Mouse (Mus musculus) limb, embryonic 13.5 days (tissue): ENCODE data around the gene Sccpdh. TPM values are rescaled to one million over a fixed set of nuclear protein-coding genes. Genes with fewer than 3 reads are reported as not detected.
"Not testable (repeated sequence)": the region's sequence is repeated elsewhere in the genome, so short reads cannot be mapped to it uniquely, and the experiment has no call there.

Experiments
- ATAC-seq: fragments of 200-750 bp; cut with Nextera tagmentation; 2 replicates; pipeline ENCODE4 v1.8.0; 2017; ENCODE audit warnings: low read depth, moderate number of reproducible peaks, moderate TSS enrichment; ENCODE audit not compliant: low FRiP score
- H3K27ac ChIP-seq: fragments of 300-500 bp; sonication (generic); 2 replicates; pipeline ENCODE4 v1.5.1; 2015; ENCODE audit warnings: inconsistent platforms, mild to moderate bottlenecking, moderate library complexity
- H3K27me3 ChIP-seq: fragments of 300-500 bp; sonication (generic); 2 replicates; pipeline ENCODE4 v1.6.1; 2015; ENCODE audit warnings: mild to moderate bottlenecking, inconsistent platforms
- H3K36me3 ChIP-seq: fragments of 300-500 bp; sonication (generic); 2 replicates; pipeline ENCODE4 v1.6.1; 2015; ENCODE audit warnings: inconsistent platforms, mild to moderate bottlenecking, moderate library complexity
- H3K4me1 ChIP-seq: fragments of 300-500 bp; sonication (generic); 2 replicates; pipeline ENCODE4 v1.6.1; 2015; ENCODE audit warnings: inconsistent platforms
- H3K4me2 ChIP-seq: fragments of 300-500 bp; sonication (generic); replicated peaks from 2 replicates; pipeline ENCODE4 v1.6.1; 2015; ENCODE audit warnings: inconsistent platforms, mild to moderate bottlenecking, moderate library complexity
- H3K4me3 ChIP-seq: fragments of 300-500 bp; sonication (generic); 2 replicates; pipeline ENCODE4 v1.5.1; 2015; ENCODE audit warnings: moderate library complexity, mild to moderate bottlenecking, inconsistent platforms
- H3K9ac ChIP-seq: fragments of 300-500 bp; sonication (generic); 2 replicates; pipeline ENCODE4 v1.6.1; 2015; ENCODE audit warnings: mild to moderate bottlenecking, inconsistent platforms
- H3K9me3 ChIP-seq: fragments of 300-500 bp; sonication (generic); 2 replicates; pipeline ENCODE4 v1.6.1; 2016; ENCODE audit warnings: inconsistent platforms
- WGBS: fragments of 180-500 bp; shearing (Covaris S2); methylation state at CpG from one replicate; pipeline ENCODE4 v1.1.7; 2015; 5-methylcytosine and 5-hydroxymethylcytosine counted together
- polyA plus RNA-seq: library from polyadenylated mRNA; unstranded; fragments of >200 nt; fragmentation: Nextera tagmentation; extraction: Ambion mirVana; gene quantifications from 2 replicates; pipeline ENCODE4 v1.2.1, GENCODE M21; 2015

The Sccpdh gene
- polyA plus RNA-seq, 1 experiment from 2014 or later, result 88.0 TPM

- 88% methylated on average over 5 of the region's 5 CpGs for WGBS
- Histone ChIP-seq H3K9ac (no peak overlapping the region), H3K27ac (no peak overlapping the region), H3K27me3 (no peaks in the 10 kb centered on the region), H3K4me1 (no peaks in the 10 kb centered on the region), H3K4me3 (no peak overlapping the region), H3K36me3 (no peaks in the 10 kb centered on the region), H3K4me2 (no peak overlapping the region), H3K9me3 (no peaks in the 10 kb centered on the region)
- ATAC-seq, result no peak
Observed at GRCm38 (mm10) chr1:179710739-179711138, 42.7 kb downstream of the Sccpdh start.

GRCm38 (mm10) chr1:179712658-179713057 is 44.6 kb downstream of the Sccpdh start:
- Histone ChIP-seq H3K9ac (no peak overlapping the region), H3K4me2 (no peak overlapping the region), H3K4me1 (no peaks in the 10 kb centered on the region), H3K4me3 (no peak overlapping the region), H3K36me3 (no peaks in the 10 kb centered on the region), H3K9me3 (no peaks in the 10 kb centered on the region), H3K27ac (no peak overlapping the region), H3K27me3 (no peaks in the 10 kb centered on the region)
- 84% methylated on average over 7 of the region's 7 CpGs for WGBS
- no peak for ATAC-seq

- no peak for ATAC-seq
- Histone ChIP-seq H3K4me3 (no peak overlapping the region), H3K9ac (no peak overlapping the region), H3K4me2 (no peak overlapping the region), H3K27me3 (no peaks in the 10 kb centered on the region), H3K27ac (no peak overlapping the region), H3K36me3 (no peaks in the 10 kb centered on the region), H3K9me3 (no peaks in the 10 kb centered on the region), H3K4me1 (no peaks in the 10 kb centered on the region)
- WGBS, result 85% methylated on average over 3 of the region's 3 CpGs
Observed at GRCm38 (mm10) chr1:179713367-179713766, 45.4 kb downstream of the Sccpdh start.

GRCm38 (mm10) chr1:179715289-179715688 is 47.3 kb downstream of the Sccpdh start:
- H3K27me3 ChIP-seq, H3K9me3 ChIP-seq, H3K36me3 ChIP-seq, H3K4me3 ChIP-seq, H3K4me2 ChIP-seq, H3K27ac ChIP-seq, ATAC-seq, H3K9ac ChIP-seq, H3K4me1 ChIP-seq: not testable (repeated sequence)
- 79% methylated on average over 4 of the region's 4 CpGs for WGBS

- Histone ChIP-seq H3K9me3 (no peaks in the 10 kb centered on the region), H3K4me3 (no peak overlapping the region), H3K4me2 (no peak overlapping the region), H3K27me3 (no peaks in the 10 kb centered on the region), H3K9ac (no peak overlapping the region), H3K36me3 (no peaks in the 10 kb centered on the region), H3K4me1 (no peaks in the 10 kb centered on the region), H3K27ac (no peak overlapping the region)
- no peak for ATAC-seq
- 90% methylated on average over 4 of the region's 4 CpGs for WGBS
Observed at GRCm38 (mm10) chr1:179715786-179716185, 47.8 kb downstream of the Sccpdh start.

GRCm38 (mm10) chr1:179722811-179723469 is 54.9 kb downstream of the Sccpdh start:
- 61% methylated on average over 8 of the region's 8 CpGs for WGBS
- ATAC-seq, result no peak
- Histone ChIP-seq H3K9me3 (no peaks in the 10 kb centered on the region), H3K36me3 (no peaks in the 10 kb centered on the region), H3K4me1 (no peaks in the 10 kb centered on the region), H3K27me3 (no peaks in the 10 kb centered on the region), H3K4me2 (no peak overlapping the region), H3K4me3 (no peak overlapping the region), H3K9ac (no peak overlapping the region), H3K27ac (no peak overlapping the region)

GRCm38 (mm10) chr1:179728661-179729060 is 60.7 kb downstream of the Sccpdh start:
- ATAC-seq, result no peak
- Histone ChIP-seq H3K27ac (no peak overlapping the region), H3K27me3 (no peaks in the 10 kb centered on the region), H3K4me1 (no peaks in the 10 kb centered on the region), H3K4me3 (no peak overlapping the region), H3K36me3 (no peaks in the 10 kb centered on the region), H3K4me2 (no peak overlapping the region), H3K9me3 (0 out of 2 replicates have a peak, but pooled peaks cover 3% of the 10 kb centered on the region), H3K9ac (no peak overlapping the region)
- WGBS, result 88% methylated on average over 10 of the region's 10 CpGs

GRCm38 (mm10) chr1:179731391-179731790 is 63.4 kb downstream of the Sccpdh start:
- Histone ChIP-seq H3K27me3 (no peaks in the 10 kb centered on the region), H3K4me3 (no peak overlapping the region), H3K4me1 (no peaks in the 10 kb centered on the region), H3K36me3 (no peaks in the 10 kb centered on the region), H3K9me3 (0 out of 2 replicates have a peak, but pooled peaks cover 3% of the 10 kb centered on the region), H3K27ac (no peak overlapping the region), H3K9ac (no peak overlapping the region), H3K4me2 (no peak overlapping the region)
- 89% methylated on average over 3 of the region's 3 CpGs for WGBS
- no peak for ATAC-seq

GRCm38 (mm10) chr1:179734500-179735474 is 66.8 kb downstream of the Sccpdh start:
- 42% methylated on average over 15 of the region's 15 CpGs for WGBS
- Histone ChIP-seq H3K9ac (no peak overlapping the region), H3K9me3 (no peaks in the 10 kb centered on the region), H3K4me2 (0 out of 2 replicates have a peak overlapping the region, but pooled peaks have one; percentile 19), H3K36me3 (no peaks in the 10 kb centered on the region), H3K4me1 (no peaks in the 10 kb centered on the region), H3K27me3 (no peaks in the 10 kb centered on the region), H3K4me3 (no peak overlapping the region), H3K27ac (no peak overlapping the region)
- ATAC-seq, result no peak

- Histone ChIP-seq H3K27me3 (no peaks in the 10 kb centered on the region), H3K9ac (no peak overlapping the region), H3K4me1 (no peaks in the 10 kb centered on the region), H3K36me3 (no peaks in the 10 kb centered on the region), H3K4me2 (no peak overlapping the region), H3K9me3 (no peaks in the 10 kb centered on the region), H3K4me3 (no peak overlapping the region), H3K27ac (no peak overlapping the region)
- no peak for ATAC-seq
- WGBS, result 91% methylated on average over 3 of the region's 3 CpGs
Observed at GRCm38 (mm10) chr1:179736483-179736882, 68.5 kb downstream of the Sccpdh start.
